Mouse (Mus musculus): Measurements from ENCODE around the gene Csf2. TPM values are rescaled to one million over a fixed set of nuclear protein-coding genes. Genes with fewer than 3 reads are reported as not detected.

The Csf2 gene
- polyA plus RNA-seq, 1 experiment from 2014 or later: not detected

DNA sequence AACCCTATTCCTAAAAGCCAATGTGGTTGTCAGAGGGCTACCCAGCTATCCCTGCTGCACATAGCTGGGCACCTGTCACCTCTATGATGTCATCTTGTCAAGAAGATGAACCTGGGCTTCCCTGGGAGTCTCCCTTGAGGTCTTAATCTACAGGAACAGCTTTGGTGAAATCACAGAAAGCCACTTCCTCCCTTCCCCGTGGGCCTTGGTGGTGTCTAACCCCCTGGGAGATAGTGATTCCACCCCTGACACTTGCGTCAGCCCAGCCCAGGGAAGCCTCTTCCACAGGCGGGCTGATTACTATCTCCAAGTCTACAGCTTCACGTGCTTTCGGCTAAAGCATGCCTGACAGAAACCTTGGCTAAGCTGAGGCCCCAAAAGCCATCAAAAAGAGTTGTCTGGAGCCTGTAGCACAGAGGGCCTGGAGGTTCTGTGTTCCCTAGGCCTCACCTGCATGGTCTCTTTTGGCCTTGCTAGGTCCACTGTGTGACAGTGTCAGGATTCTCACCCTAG lies 22.0 kb upstream of the Csf2 start:
- Histone ChIP-seq H3K4me3 (ENCODE audit: low read depth, low read length) (no peak overlapping the region), H3K36me3 (ENCODE audit: control insufficient read depth, insufficient read depth, low read length) (no peaks in the 10 kb centered on the region), H3K4me1 (ENCODE audit: control insufficient read depth, insufficient read depth, low read length) (no peaks in the 10 kb centered on the region), H3K9me3 (ENCODE audit: control insufficient read depth, low read length) (no peaks in the 10 kb centered on the region), H3K4me2 (ENCODE audit: low read depth, severe bottlenecking) (no peak overlapping the region), H3K9ac (ENCODE audit: low read length) (no peak overlapping the region), H3K27ac (replicated peaks; ENCODE audit: low read depth, low read length) (no peak overlapping the region), H3K27me3 (ENCODE audit: control insufficient read depth, insufficient read depth, low read length) (no peaks in the 10 kb centered on the region)
- ATAC-seq (ENCODE audit: insufficient number of reproducible peaks, low FRiP score, low TSS enrichment, low read depth) (no peak), DNase-seq (ENCODE audit: low spot score) (no peak)
- 78% methylated on average over 5 of the region's 5 CpGs for WGBS

DNA sequence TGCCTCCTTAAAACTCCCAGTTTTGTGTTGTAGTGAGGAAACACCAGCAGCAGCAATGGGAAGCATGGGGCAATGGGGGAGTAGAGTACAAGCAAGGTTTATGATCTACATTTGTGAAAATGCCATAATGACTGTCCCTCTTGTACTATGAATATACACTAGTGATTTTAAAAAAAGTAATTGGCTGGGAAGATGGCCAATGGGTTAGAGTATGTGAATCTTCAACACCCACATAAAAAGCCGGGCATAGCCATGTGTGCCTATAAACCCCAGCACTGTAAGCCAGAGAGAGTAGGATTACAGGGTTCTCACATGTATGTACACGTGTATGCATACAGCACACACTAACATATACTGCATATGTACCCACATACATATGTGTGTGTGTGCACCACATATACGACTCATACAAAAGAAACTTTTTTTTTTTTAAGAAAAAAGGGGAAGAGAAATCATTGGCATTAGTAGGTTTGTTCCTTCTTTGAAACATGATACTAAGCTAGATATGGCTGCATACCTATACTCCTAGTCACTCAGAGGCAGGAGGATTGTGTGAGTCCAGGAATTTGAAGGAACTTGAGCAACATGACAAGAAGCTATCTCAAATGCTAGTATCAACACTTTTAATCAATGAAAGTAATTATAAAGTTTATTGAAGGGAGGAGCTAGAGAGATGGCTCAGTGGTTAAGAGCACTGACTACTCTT lies 19.9 kb upstream of the Csf2 start:
- no peak overlapping the region for H3K4me3 ChIP-seq (ENCODE audit: low read depth, low read length)
- no peak overlapping the region for H3K9ac ChIP-seq (ENCODE audit: low read length)
- 77% methylated on average over 3 of the region's 3 CpGs for WGBS
- H3K9me3 ChIP-seq (ENCODE audit: control insufficient read depth, low read length): no peaks in the 10 kb centered on the region
- H3K27ac ChIP-seq (replicated peaks; ENCODE audit: low read depth, low read length): no peak overlapping the region
- H3K27me3 ChIP-seq (ENCODE audit: control insufficient read depth, insufficient read depth, low read length): no peaks in the 10 kb centered on the region
- ATAC-seq (ENCODE audit: insufficient number of reproducible peaks, low FRiP score, low TSS enrichment, low read depth) (no peak), DNase-seq (ENCODE audit: low spot score) (no peak)
- H3K4me2 ChIP-seq (ENCODE audit: low read depth, severe bottlenecking): no peak overlapping the region
- no peaks in the 10 kb centered on the region for H3K4me1 ChIP-seq (ENCODE audit: control insufficient read depth, insufficient read depth, low read length)
- no peaks in the 10 kb centered on the region for H3K36me3 ChIP-seq (ENCODE audit: control insufficient read depth, insufficient read depth, low read length)

DNA sequence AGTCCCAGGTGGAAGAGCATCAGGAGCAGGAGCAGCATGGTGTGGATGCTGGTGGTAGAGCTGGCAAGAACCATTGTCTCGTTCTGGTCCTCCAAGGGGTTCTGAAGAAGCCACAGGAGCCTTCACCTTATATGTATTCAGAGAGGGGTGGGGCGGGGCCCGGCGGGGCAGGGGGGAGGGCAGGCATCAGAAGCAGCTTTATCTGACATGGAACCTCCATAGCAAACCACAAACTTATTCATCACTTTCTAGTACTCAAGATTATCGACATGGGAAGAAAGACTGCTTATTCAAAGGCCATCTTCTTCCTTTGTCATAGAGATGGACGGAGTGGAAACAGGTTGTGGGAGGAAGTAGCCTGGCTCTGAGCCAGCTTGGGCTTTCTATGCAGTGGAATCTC lies 17.7 kb upstream of the Csf2 start, which contains the start of gene Il3:
Gene Il3 (minus strand): TSS at position 101 of the 400 bp plus-strand sequence.
- WGBS: 87% methylated on average over 6 of the region's 6 CpGs

DNA sequence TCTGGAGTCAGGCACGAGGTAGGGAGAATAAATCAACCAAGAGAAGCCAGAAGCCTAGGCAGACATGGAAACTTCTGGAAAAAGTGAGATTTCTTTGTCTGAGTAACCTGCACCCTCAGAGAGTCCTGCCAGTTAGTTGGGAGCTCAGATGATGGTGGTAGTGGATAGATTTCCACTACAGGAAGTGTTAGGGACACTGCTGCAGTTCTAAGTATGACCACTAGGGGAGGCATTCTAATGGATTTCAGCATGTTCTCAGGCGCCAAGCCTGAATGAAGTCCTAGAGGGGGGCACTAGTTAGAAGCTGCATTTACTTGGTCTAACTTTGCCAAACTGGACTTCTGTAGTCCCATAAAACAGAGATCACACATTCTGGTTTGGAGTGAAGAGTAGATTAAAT lies 15.1 kb upstream of the Csf2 start:
- Histone ChIP-seq H3K27me3 (ENCODE audit: control insufficient read depth, insufficient read depth, low read length) (no peaks in the 10 kb centered on the region), H3K36me3 (ENCODE audit: control insufficient read depth, insufficient read depth, low read length) (no peaks in the 10 kb centered on the region), H3K27ac (replicated peaks; ENCODE audit: low read depth, low read length) (no peak overlapping the region), H3K4me3 (ENCODE audit: low read depth, low read length) (no peak overlapping the region), H3K4me2 (ENCODE audit: low read depth, severe bottlenecking) (no peak overlapping the region), H3K9me3 (ENCODE audit: control insufficient read depth, low read length) (no peaks in the 10 kb centered on the region), H3K4me1 (ENCODE audit: control insufficient read depth, insufficient read depth, low read length) (no peaks in the 10 kb centered on the region), H3K9ac (ENCODE audit: low read length) (no peak overlapping the region)
- peak; percentile 69 for DNase-seq (ENCODE audit: low spot score)
- WGBS: 56% methylated on average over 2 of the region's 2 CpGs
- no peak for ATAC-seq (ENCODE audit: insufficient number of reproducible peaks, low FRiP score, low TSS enrichment, low read depth)

More for the DNA sequence above, 17.7 kb upstream of the Csf2 start, which contains the start of gene Il3:
- no peak within 1 kb of the TSS for H3K4me2 ChIP-seq (ENCODE audit: low read depth, severe bottlenecking)
- no peaks in the 10 kb centered on the region for H3K4me1 ChIP-seq (ENCODE audit: control insufficient read depth, insufficient read depth, low read length)
- H3K9me3 ChIP-seq (ENCODE audit: control insufficient read depth, low read length): no peaks in the 10 kb centered on the region
- H3K36me3 ChIP-seq (ENCODE audit: control insufficient read depth, insufficient read depth, low read length): no peaks in the 10 kb centered on the region
- DNase-seq (ENCODE audit: low spot score): no peak
- ATAC-seq (ENCODE audit: insufficient number of reproducible peaks, low FRiP score, low TSS enrichment, low read depth): no peak
- no peak within 1 kb of the TSS for H3K4me3 ChIP-seq (ENCODE audit: low read depth, low read length)
- no peak within 1 kb of the TSS for H3K9ac ChIP-seq (ENCODE audit: low read length)
- no peak within 1 kb of the TSS for H3K27ac ChIP-seq (replicated peaks; ENCODE audit: low read depth, low read length)
- no peaks in the 10 kb centered on the region for H3K27me3 ChIP-seq (ENCODE audit: control insufficient read depth, insufficient read depth, low read length)

DNA sequence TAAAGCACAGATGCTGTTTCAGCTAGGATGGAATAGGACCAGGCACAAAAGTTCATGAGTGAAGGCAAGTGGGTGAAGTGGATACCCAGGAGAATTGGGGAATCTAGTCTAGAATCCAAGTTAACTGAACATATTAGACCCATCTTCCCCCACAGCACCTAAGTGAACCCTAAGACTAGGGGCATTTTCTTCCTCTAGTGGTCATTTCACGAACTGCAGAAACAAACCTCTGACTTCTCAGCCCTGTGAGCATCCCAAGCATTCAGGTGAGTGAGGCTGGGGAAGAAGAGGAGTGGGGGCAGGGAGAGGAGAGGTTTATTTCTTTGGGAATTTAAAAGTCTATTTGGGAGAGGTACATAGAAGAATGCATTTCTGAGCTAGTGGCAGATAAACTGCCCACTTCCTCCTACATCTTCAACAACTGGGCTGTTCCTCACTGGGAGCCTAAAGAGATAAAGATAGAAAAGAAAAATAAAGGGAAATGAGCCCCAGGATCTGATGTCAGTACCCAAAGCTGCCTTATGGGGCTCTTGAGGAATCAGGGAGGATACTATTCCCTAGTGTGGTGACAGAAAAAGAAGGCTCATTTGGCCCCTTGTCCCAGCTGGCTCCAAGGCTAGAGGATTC lies 14.1 kb upstream of the Csf2 start:
- Histone ChIP-seq H3K4me2 (ENCODE audit: low read depth, severe bottlenecking) (no peak overlapping the region), H3K9ac (ENCODE audit: low read length) (no peak overlapping the region), H3K27ac (replicated peaks; ENCODE audit: low read depth, low read length) (no peak overlapping the region), H3K9me3 (ENCODE audit: control insufficient read depth, low read length) (no peaks in the 10 kb centered on the region), H3K36me3 (ENCODE audit: control insufficient read depth, insufficient read depth, low read length) (no peaks in the 10 kb centered on the region), H3K27me3 (ENCODE audit: control insufficient read depth, insufficient read depth, low read length) (no peaks in the 10 kb centered on the region), H3K4me1 (ENCODE audit: control insufficient read depth, insufficient read depth, low read length) (no peaks in the 10 kb centered on the region), H3K4me3 (ENCODE audit: low read depth, low read length) (no peak overlapping the region)
- no peak for ATAC-seq (ENCODE audit: insufficient number of reproducible peaks, low FRiP score, low TSS enrichment, low read depth)
- no peak for DNase-seq (ENCODE audit: low spot score)
- 4% methylated on average over 1 of the region's 1 CpGs for WGBS

DNA sequence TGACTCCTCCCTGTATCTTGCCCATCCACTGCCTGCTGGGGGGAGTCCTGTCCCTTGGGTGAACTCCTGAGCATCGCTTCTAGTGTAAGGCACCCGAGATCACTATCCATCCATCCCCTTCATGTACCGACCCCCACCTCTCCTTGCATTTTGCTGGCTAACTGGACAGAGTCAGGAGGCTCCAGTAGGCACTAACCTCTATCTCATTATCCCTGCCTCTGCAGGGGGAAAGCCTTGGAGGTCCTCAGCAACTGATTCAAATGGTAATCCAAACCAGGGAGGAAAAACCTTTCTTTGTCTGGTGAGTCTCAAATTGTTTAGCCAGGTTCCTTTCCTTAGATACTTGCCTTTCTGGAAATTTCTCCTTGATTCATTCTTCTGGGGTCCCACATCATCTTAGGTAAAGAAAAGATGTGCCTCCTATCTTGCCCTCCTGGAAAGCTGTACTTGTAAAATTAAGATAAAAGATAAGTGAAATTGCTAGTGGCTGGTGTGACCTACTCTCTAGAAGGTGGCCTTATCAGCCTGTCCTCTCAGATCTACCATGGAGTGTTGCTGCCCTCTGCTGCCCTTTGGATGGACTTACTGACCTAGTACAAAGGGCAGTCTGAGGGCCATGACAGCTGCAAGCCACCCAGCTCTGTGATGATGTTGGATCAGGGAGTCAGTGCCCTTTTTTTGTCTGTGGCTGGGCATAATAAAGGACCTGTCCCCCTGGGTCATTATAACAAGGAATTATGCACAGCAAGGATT lies 7.3 kb upstream of the Csf2 start:
- Histone ChIP-seq H3K27me3 (ENCODE audit: control insufficient read depth, insufficient read depth, low read length) (no peaks in the 10 kb centered on the region), H3K9me3 (ENCODE audit: control insufficient read depth, low read length) (no peaks in the 10 kb centered on the region), H3K4me1 (ENCODE audit: control insufficient read depth, insufficient read depth, low read length) (no peaks in the 10 kb centered on the region), H3K4me2 (ENCODE audit: low read depth, severe bottlenecking) (no peak overlapping the region), H3K9ac (ENCODE audit: low read length) (no peak overlapping the region), H3K36me3 (ENCODE audit: control insufficient read depth, insufficient read depth, low read length) (no peaks in the 10 kb centered on the region), H3K4me3 (ENCODE audit: low read depth, low read length) (no peak overlapping the region), H3K27ac (replicated peaks; ENCODE audit: low read depth, low read length) (no peak overlapping the region)
- no peak for ATAC-seq (ENCODE audit: insufficient number of reproducible peaks, low FRiP score, low TSS enrichment, low read depth)
- peak; percentile 80 for DNase-seq (ENCODE audit: low spot score)
- WGBS: 66% methylated on average over 3 of the region's 3 CpGs

DNA sequence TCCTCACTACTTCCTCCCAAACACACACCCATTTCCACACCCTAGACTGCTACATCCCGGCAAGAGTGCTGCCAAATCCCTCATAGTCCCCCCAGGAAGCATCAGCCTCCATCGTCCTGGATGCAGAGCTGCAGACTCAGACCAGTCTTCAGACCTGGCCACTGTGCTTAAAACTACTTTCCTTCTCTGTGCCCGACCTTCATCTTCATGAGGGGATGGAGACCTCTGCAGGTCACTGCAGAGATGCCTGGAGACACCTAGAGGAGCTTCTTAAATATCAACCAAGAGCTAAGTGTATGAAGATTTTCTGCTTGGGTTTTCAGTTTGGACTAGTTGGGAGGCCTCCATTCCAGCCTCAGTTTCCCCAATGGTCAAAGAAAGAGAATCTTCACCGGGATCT lies 4.6 kb upstream of the Csf2 start:
- H3K4me3 ChIP-seq (ENCODE audit: low read depth, low read length): no peak overlapping the region
- H3K4me1 ChIP-seq (ENCODE audit: control insufficient read depth, insufficient read depth, low read length): no peaks in the 10 kb centered on the region
- no peak overlapping the region for H3K4me2 ChIP-seq (ENCODE audit: low read depth, severe bottlenecking)
- no peaks in the 10 kb centered on the region for H3K36me3 ChIP-seq (ENCODE audit: control insufficient read depth, insufficient read depth, low read length)
- no peak overlapping the region for H3K27ac ChIP-seq (replicated peaks; ENCODE audit: low read depth, low read length)
- H3K27me3 ChIP-seq (ENCODE audit: control insufficient read depth, insufficient read depth, low read length): no peaks in the 10 kb centered on the region
- DNase-seq (ENCODE audit: low spot score): no peak
- no peak for ATAC-seq (ENCODE audit: insufficient number of reproducible peaks, low FRiP score, low TSS enrichment, low read depth)
- no peak overlapping the region for H3K9ac ChIP-seq (ENCODE audit: low read length)
- H3K9me3 ChIP-seq (ENCODE audit: control insufficient read depth, low read length): no peaks in the 10 kb centered on the region
- WGBS: 49% methylated on average over 4 of the region's 4 CpGs

DNA sequence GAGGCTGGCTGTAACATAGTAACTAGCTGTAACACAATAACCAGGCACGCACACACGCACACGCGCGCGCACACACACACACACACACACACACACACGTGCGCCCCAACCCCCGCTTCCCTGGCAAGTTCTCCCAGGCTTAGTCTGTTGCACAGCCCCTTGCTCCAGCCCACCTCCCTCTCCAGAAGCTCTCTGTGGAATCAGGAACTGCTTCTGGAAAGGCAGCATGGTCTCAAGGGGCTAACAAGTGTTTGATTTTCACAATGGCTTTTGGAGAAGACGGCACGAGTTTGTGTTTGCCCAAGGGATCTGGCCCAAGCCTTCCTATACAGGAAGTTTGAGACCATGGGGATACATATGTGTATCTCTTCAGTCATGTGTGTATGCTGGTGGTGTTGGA lies 1.1 kb upstream of the Csf2 start:
- Histone ChIP-seq H3K27me3 (ENCODE audit: control insufficient read depth, insufficient read depth, low read length) (no peaks in the 10 kb centered on the region), H3K4me3 (ENCODE audit: low read depth, low read length) (no peak overlapping the region), H3K4me1 (ENCODE audit: control insufficient read depth, insufficient read depth, low read length) (no peaks in the 10 kb centered on the region), H3K4me2 (ENCODE audit: low read depth, severe bottlenecking) (no peak overlapping the region), H3K9me3 (ENCODE audit: control insufficient read depth, low read length) (no peaks in the 10 kb centered on the region), H3K27ac (replicated peaks; ENCODE audit: low read depth, low read length) (no peak overlapping the region), H3K9ac (ENCODE audit: low read length) (no peak overlapping the region), H3K36me3 (ENCODE audit: control insufficient read depth, insufficient read depth, low read length) (no peaks in the 10 kb centered on the region)
- no peak for DNase-seq (ENCODE audit: low spot score)
- WGBS: 92% methylated on average over 11 of the region's 11 CpGs
- no peak for ATAC-seq (ENCODE audit: insufficient number of reproducible peaks, low FRiP score, low TSS enrichment, low read depth)

Data from limb, embryonic 11.5 days (tissue).